Mouse (Mus musculus) erythroblast, embryonic 14.5 days (primary cell): ENCODE results near the gene Pnpla1. TPM values are rescaled to one million over a fixed set of nuclear protein-coding genes. Genes with fewer than 3 reads are reported as not detected.

Experiments used
- H3K27me3 ChIP-seq: 2 replicates; pipeline ENCODE4 v1.6.1; 2012; ENCODE audit warnings: inconsistent platforms; ENCODE audit not compliant: control insufficient read depth
- H3K36me3 ChIP-seq: 2 replicates; pipeline ENCODE4 v1.6.1; 2012; ENCODE audit warnings: mild to moderate bottlenecking, inconsistent platforms; ENCODE audit not compliant: control insufficient read depth
- H3K4me1 ChIP-seq: 2 replicates; pipeline ENCODE4 v1.6.1; 2012; ENCODE audit warnings: inconsistent platforms; ENCODE audit not compliant: control insufficient read depth
- H3K4me3 ChIP-seq: replicated peaks from 2 replicates; pipeline ENCODE3; 2012; ENCODE audit warnings: moderate library complexity, mild to moderate bottlenecking, inconsistent platforms
- H3K9me3 ChIP-seq: 2 replicates; pipeline ENCODE4 v1.6.1; 2012; ENCODE audit warnings: low read length, inconsistent platforms, mixed read lengths; ENCODE audit not compliant: control insufficient read depth
- GATA1 ChIP-seq: IDR thresholded peaks from 2 replicates; pipeline ENCODE4 v1.6.1; 2012; ENCODE audit warnings: low read length, inconsistent platforms, mixed read lengths
- TAL1 ChIP-seq: IDR thresholded peaks from 3 replicates; pipeline ENCODE4 v1.6.1; 2012; ENCODE audit warnings: low read length, inconsistent platforms, mixed read lengths
- polyA plus RNA-seq: library from polyadenylated mRNA; stranded (reverse); fragments of >175 nt; gene quantifications from 2 replicates; pipeline ENCODE4 v1.2.3, GENCODE M21; 2012

Gene Pnpla1
- polyA plus RNA-seq, 1 experiment, result not detected

GRCm38 (mm10) chr17:28820189-28820588, 38.0 kb upstream of the Pnpla1 start:
- no peaks in the 10 kb centered on the region; the same call in 1 of the 2 replicates for H3K27me3 ChIP-seq
- H3K4me3 ChIP-seq, result no peak overlapping the region
- H3K9me3 ChIP-seq, result peaks cover 22% of the 10 kb centered on the region
- H3K36me3 ChIP-seq, result peaks cover 99% of the 10 kb centered on the region
- peaks cover 85% of the 10 kb centered on the region for H3K4me1 ChIP-seq
- TF ChIP-seq GATA1 (no peak), TAL1 (no peak)

GRCm38 (mm10) chr17:28823004-28823745, 35.0 kb upstream of the Pnpla1 start:
- Histone ChIP-seq H3K4me1 (peaks cover 95% of the 10 kb centered on the region), H3K36me3 (peaks cover 99% of the 10 kb centered on the region)

GRCm38 (mm10) chr17:28823749-28824148, 34.5 kb upstream of the Pnpla1 start:
- peaks cover 99% of the 10 kb centered on the region for H3K36me3 ChIP-seq
- peak overlapping the region; percentile 69 for H3K4me3 ChIP-seq
- H3K4me1 ChIP-seq, result peaks cover 95% of the 10 kb centered on the region
- no peaks in the 10 kb centered on the region; the same call in 1 of the 2 replicates for H3K9me3 ChIP-seq
- TF ChIP-seq GATA1, result no peak
- TF ChIP-seq TAL1, result no peak
- no peaks in the 10 kb centered on the region for H3K27me3 ChIP-seq

More at GRCm38 (mm10) chr17:28823004-28823745, 35.0 kb upstream of the Pnpla1 start:
- peaks cover 6% of the 10 kb centered on the region for H3K9me3 ChIP-seq
- H3K27me3 ChIP-seq, result no peaks in the 10 kb centered on the region; the same call in 1 of the 2 replicates
- TF ChIP-seq TAL1 (peak; percentile 99), GATA1 (peak; percentile 94)
- peak overlapping the region; percentile 69 for H3K4me3 ChIP-seq

- peaks cover 99% of the 10 kb centered on the region for H3K4me1 ChIP-seq
- peaks cover 100% of the 10 kb centered on the region for H3K36me3 ChIP-seq
- no peaks in the 10 kb centered on the region for H3K27me3 ChIP-seq
- H3K9me3 ChIP-seq, result no peaks in the 10 kb centered on the region; the same call in 1 of the 2 replicates
- H3K4me3 ChIP-seq, result peak overlapping the region; percentile 69
- TF ChIP-seq TAL1, result no peak
Measured at GRCm38 (mm10) chr17:28824896-28825295, 33.3 kb upstream of the Pnpla1 start.

DNA sequence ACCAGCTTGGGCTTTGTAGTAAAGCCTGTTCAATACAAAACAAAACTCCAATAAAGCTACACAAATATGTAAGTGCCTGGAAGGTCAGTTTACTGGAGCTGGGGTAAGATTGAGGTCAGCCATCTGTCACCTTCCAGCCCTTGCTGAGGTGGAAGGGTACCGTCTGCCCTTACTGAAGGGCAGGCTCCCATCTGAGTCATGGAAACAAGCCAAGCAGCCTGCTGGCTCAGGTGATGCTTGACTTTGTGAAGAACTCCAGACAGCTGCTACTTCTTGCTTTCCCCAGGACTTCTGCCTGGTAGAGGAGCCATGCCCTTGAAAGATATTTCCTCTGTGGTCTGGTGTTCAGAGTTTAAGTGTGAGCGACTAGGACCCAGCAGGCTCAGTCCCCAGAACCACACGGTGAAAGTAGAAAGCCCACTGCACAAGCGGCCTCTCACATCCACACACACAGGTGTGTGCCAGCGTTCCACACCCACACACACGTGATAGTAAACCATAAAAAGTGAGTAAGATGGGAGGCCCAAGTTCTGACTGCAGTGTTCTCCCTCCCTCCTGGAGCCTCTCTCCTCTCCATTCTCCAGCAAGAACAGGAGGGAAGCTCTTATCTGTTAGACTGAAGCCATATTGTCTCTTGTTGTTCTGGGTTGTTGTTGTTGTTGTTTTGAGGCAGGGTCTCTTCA, 32.7 kb upstream of the Pnpla1 start:
- H3K9me3 ChIP-seq, result no peaks in the 10 kb centered on the region; the same call in 1 of the 2 replicates
- H3K4me1 ChIP-seq, result peaks cover 100% of the 10 kb centered on the region
- no peak for TF ChIP-seq GATA1
- no peak for TF ChIP-seq TAL1
- no peaks in the 10 kb centered on the region for H3K27me3 ChIP-seq
- peaks cover 100% of the 10 kb centered on the region for H3K36me3 ChIP-seq
- peak overlapping the region; percentile 69 for H3K4me3 ChIP-seq

GRCm38 (mm10) chr17:28827665-28828231, 30.5 kb upstream of the Pnpla1 start:
- Histone ChIP-seq H3K27me3 (no peaks in the 10 kb centered on the region), H3K9me3 (no peaks in the 10 kb centered on the region), H3K36me3 (peaks cover 100% of the 10 kb centered on the region), H3K4me3 (peak overlapping the region; percentile 69), H3K4me1 (peaks cover 100% of the 10 kb centered on the region)
- TF ChIP-seq TAL1 (no peak), GATA1 (no peak)

GRCm38 (mm10) chr17:28829120-28829519, 29.1 kb upstream of the Pnpla1 start:
- Histone ChIP-seq H3K27me3 (no peaks in the 10 kb centered on the region), H3K4me1 (peaks cover 100% of the 10 kb centered on the region), H3K9me3 (no peaks in the 10 kb centered on the region), H3K4me3 (peak overlapping the region; percentile 69), H3K36me3 (peaks cover 100% of the 10 kb centered on the region)
- TF ChIP-seq GATA1 (peak; percentile 85), TAL1 (peak; percentile 94)

- Histone ChIP-seq H3K4me3 (peak overlapping the region; percentile 15), H3K27me3 (no peaks in the 10 kb centered on the region), H3K4me1 (peaks cover 98% of the 10 kb centered on the region), H3K9me3 (no peaks in the 10 kb centered on the region), H3K36me3 (peaks cover 100% of the 10 kb centered on the region)
- TF ChIP-seq GATA1 (no peak), TAL1 (no peak)
Measured at GRCm38 (mm10) chr17:28831065-28831464, 27.1 kb upstream of the Pnpla1 start.

GRCm38 (mm10) chr17:28832040-28832439, 26.2 kb upstream of the Pnpla1 start:
- peaks cover 98% of the 10 kb centered on the region for H3K4me1 ChIP-seq
- H3K36me3 ChIP-seq, result peaks cover 100% of the 10 kb centered on the region
- peaks cover 6% of the 10 kb centered on the region for H3K9me3 ChIP-seq
- no peak overlapping the region for H3K4me3 ChIP-seq
- no peaks in the 10 kb centered on the region; the same call in 1 of the 2 replicates for H3K27me3 ChIP-seq
- TF ChIP-seq TAL1, result no peak
- no peak for TF ChIP-seq GATA1
